Mouse (Mus musculus): ENCODE results near the gene Bcl2l11. TPM values are rescaled to one million over a fixed set of nuclear protein-coding genes. Genes with fewer than 3 reads are reported as not detected.

Bcl2l11 gene
- polyA plus RNA-seq, 1 experiment from 2014 or later: 20.4 TPM

DNA sequence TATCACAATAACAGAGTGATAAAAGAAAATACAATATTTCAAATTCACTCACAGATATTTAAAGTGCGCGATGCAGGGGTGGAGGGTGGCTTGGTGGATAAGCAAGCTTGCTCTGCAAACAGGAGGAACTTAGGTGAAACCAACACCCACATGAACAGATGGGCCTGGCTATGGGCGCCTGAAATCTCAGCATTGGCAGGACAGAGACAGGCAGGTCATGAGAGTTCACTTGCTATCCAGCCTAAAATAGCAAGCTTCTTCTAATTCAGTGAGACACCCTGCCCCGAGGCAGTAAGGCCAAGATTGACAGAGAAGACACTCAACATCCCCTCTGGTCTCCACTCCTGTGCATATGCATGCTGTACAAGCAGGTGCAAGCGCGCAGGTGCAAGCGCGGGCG is 23.8 kb upstream of the Bcl2l11 start:
- Histone ChIP-seq H3K27me3 (ENCODE audit: control insufficient read depth, insufficient read depth, low read length) (no peaks in the 10 kb centered on the region; the same call in 1 of the 2 replicates), H3K4me1 (ENCODE audit: control insufficient read depth, insufficient read depth, low read length) (peaks cover 16% of the 10 kb centered on the region), H3K9ac (ENCODE audit: low read length) (no peak overlapping the region), H3K9me3 (replicated peaks; ENCODE audit: control insufficient read depth, low read length) (no peaks in the 10 kb centered on the region), H3K4me3 (ENCODE audit: low read length) (no peak overlapping the region), H3K4me2 (ENCODE audit: low read depth, low read length) (no peak overlapping the region), H3K36me3 (ENCODE audit: control insufficient read depth, insufficient read depth) (no peaks in the 10 kb centered on the region), H3K27ac (ENCODE audit: low read length) (no peak overlapping the region)
- no peak for ATAC-seq (replicated peaks; ENCODE audit: extremely low read depth, insufficient read depth, low FRiP score)
- WGBS: 84% methylated on average over 9 of the region's 9 CpGs

GRCm38 (mm10) chr2:128104815-128105214 is 21.0 kb upstream of the Bcl2l11 start:
- peaks cover 16% of the 10 kb centered on the region for H3K4me1 ChIP-seq (ENCODE audit: control insufficient read depth, insufficient read depth, low read length)
- no peak overlapping the region for H3K27ac ChIP-seq (ENCODE audit: low read length)
- no peak overlapping the region for H3K9ac ChIP-seq (ENCODE audit: low read length)
- no peaks in the 10 kb centered on the region; the same call in 1 of the 2 replicates for H3K27me3 ChIP-seq (ENCODE audit: control insufficient read depth, insufficient read depth, low read length)
- ATAC-seq (replicated peaks; ENCODE audit: extremely low read depth, insufficient read depth, low FRiP score): peak; percentile 67
- WGBS: 27% methylated on average over 5 of the region's 5 CpGs
- no peak overlapping the region for H3K4me3 ChIP-seq (ENCODE audit: low read length)
- no peak overlapping the region for H3K4me2 ChIP-seq (ENCODE audit: low read depth, low read length)
- H3K36me3 ChIP-seq (ENCODE audit: control insufficient read depth, insufficient read depth): no peaks in the 10 kb centered on the region
- no peaks in the 10 kb centered on the region for H3K9me3 ChIP-seq (replicated peaks; ENCODE audit: control insufficient read depth, low read length)

DNA sequence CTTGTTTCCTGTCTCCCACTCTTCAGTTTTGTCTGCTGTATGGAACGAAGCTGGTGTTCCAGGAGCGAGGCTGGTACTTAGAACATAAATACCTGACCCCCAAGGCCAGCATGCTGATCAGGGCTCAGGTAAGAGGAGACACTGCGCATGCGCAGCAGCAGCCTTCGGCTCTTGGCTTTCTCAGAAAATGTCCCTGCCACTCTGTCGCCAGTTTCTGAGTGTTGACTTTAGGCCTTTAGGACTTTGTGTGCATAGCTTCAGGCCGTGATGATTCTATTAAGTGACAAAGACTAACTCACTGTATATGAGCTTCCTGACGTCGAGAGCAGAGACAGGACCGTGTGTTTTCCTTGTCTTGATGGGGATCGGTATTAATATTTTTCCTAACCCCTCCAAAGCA is 20.2 kb upstream of the Bcl2l11 start:
- Histone ChIP-seq H3K9me3 (replicated peaks; ENCODE audit: control insufficient read depth, low read length) (no peaks in the 10 kb centered on the region), H3K9ac (ENCODE audit: low read length) (no peak overlapping the region), H3K4me3 (ENCODE audit: low read length) (no peak overlapping the region), H3K4me1 (ENCODE audit: control insufficient read depth, insufficient read depth, low read length) (peaks cover 16% of the 10 kb centered on the region), H3K27me3 (ENCODE audit: control insufficient read depth, insufficient read depth, low read length) (no peaks in the 10 kb centered on the region; the same call in 1 of the 2 replicates), H3K4me2 (ENCODE audit: low read depth, low read length) (no peak overlapping the region), H3K36me3 (ENCODE audit: control insufficient read depth, insufficient read depth) (no peaks in the 10 kb centered on the region), H3K27ac (ENCODE audit: low read length) (no peak overlapping the region)
- no peak for ATAC-seq (replicated peaks; ENCODE audit: extremely low read depth, insufficient read depth, low FRiP score)
- WGBS: 72% methylated on average over 11 of the region's 11 CpGs

GRCm38 (mm10) chr2:128111537-128111936 is 14.3 kb upstream of the Bcl2l11 start:
- 73% methylated on average over 9 of the region's 9 CpGs for WGBS
- H3K9ac ChIP-seq (ENCODE audit: low read length): no peak overlapping the region
- H3K27ac ChIP-seq (ENCODE audit: low read length): no peak overlapping the region
- no peak overlapping the region for H3K4me2 ChIP-seq (ENCODE audit: low read depth, low read length)
- no peaks in the 10 kb centered on the region for H3K27me3 ChIP-seq (ENCODE audit: control insufficient read depth, insufficient read depth, low read length)
- H3K36me3 ChIP-seq (ENCODE audit: control insufficient read depth, insufficient read depth): no peaks in the 10 kb centered on the region
- H3K4me1 ChIP-seq (ENCODE audit: control insufficient read depth, insufficient read depth, low read length): no peaks in the 10 kb centered on the region
- no peak for ATAC-seq (replicated peaks; ENCODE audit: extremely low read depth, insufficient read depth, low FRiP score)
- H3K9me3 ChIP-seq (replicated peaks; ENCODE audit: control insufficient read depth, low read length): no peaks in the 10 kb centered on the region
- no peak overlapping the region for H3K4me3 ChIP-seq (ENCODE audit: low read length)

DNA sequence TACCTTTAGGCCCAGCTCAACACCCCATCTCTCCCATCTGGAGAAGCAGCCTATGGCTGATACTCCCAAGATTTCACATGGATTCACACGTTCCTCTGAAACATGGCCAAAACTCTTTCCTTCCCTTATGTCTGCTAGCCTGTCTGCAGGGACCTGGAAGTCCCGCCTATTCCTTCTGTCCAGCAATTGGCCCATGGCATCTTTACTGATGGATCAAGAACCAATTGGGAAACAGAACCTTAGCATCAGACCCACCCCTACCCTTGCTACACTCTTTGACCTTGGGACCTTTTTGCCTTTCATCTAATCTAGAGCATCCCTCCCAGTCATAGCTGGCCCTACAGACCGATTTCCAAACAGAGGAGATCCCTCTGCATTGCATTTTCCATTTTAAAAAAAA is 11.2 kb upstream of the Bcl2l11 start:
- H3K9me3 ChIP-seq (replicated peaks; ENCODE audit: control insufficient read depth, low read length): no peaks in the 10 kb centered on the region
- no peaks in the 10 kb centered on the region for H3K4me1 ChIP-seq (ENCODE audit: control insufficient read depth, insufficient read depth, low read length)
- no peak overlapping the region for H3K4me3 ChIP-seq (ENCODE audit: low read length)
- no peak for ATAC-seq (replicated peaks; ENCODE audit: extremely low read depth, insufficient read depth, low FRiP score)
- no peaks in the 10 kb centered on the region for H3K27me3 ChIP-seq (ENCODE audit: control insufficient read depth, insufficient read depth, low read length)
- H3K27ac ChIP-seq (ENCODE audit: low read length): no peak overlapping the region
- no peak overlapping the region for H3K4me2 ChIP-seq (ENCODE audit: low read depth, low read length)
- no peaks in the 10 kb centered on the region for H3K36me3 ChIP-seq (ENCODE audit: control insufficient read depth, insufficient read depth)
- 76% methylated on average over 3 of the region's 3 CpGs for WGBS
- no peak overlapping the region for H3K9ac ChIP-seq (ENCODE audit: low read length)

DNA sequence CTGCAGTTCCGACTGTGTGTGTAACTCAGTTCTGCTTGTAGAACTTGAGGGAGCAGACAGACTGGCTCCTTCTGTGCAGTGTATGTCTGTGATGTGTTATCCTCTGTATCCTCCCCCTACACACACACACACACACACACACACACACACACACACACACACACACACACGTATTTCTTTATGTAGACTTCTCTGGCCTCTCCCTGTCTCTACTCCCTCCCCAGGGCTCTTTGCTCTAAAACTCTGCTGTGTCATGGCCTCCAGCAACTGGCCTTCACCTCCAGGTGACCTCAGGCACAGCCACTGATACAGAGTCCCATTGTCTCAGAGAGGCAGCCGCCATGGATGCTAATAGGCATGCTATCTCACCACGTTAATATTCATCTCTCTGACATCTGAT is 10.3 kb upstream of the Bcl2l11 start:
- Histone ChIP-seq H3K4me2 (ENCODE audit: low read depth, low read length) (no peak overlapping the region), H3K36me3 (ENCODE audit: control insufficient read depth, insufficient read depth) (no peaks in the 10 kb centered on the region), H3K27me3 (ENCODE audit: control insufficient read depth, insufficient read depth, low read length) (no peaks in the 10 kb centered on the region), H3K4me1 (ENCODE audit: control insufficient read depth, insufficient read depth, low read length) (no peaks in the 10 kb centered on the region), H3K4me3 (ENCODE audit: low read length) (no peak overlapping the region), H3K9me3 (replicated peaks; ENCODE audit: control insufficient read depth, low read length) (no peaks in the 10 kb centered on the region), H3K9ac (ENCODE audit: low read length) (no peak overlapping the region), H3K27ac (ENCODE audit: low read length) (no peak overlapping the region)
- WGBS: 42% methylated on average over 4 of the region's 4 CpGs
- ATAC-seq (replicated peaks; ENCODE audit: extremely low read depth, insufficient read depth, low FRiP score): no peak

DNA sequence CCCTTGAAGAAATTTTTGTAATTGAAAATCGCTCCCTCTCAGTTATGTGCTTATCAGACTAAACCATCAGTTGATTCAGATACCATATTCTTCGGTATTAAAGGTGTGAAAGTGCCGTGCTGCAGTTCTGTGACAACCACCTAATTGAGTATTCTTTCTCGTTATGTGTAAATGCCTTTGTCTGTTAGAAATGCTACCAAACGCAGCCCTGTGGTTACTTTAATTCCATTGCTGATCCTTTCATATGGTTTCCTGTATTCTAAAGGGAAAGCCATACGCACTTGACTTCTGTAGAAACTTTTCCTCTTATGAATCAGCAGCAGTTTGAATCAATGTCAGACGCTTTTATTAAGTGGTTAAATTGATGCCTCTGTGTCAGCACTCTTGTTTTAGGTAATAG is 8.2 kb upstream of the Bcl2l11 start:
- Histone ChIP-seq H3K9ac (ENCODE audit: low read length) (no peak overlapping the region), H3K4me1 (ENCODE audit: control insufficient read depth, insufficient read depth, low read length) (peaks cover under 1% of the 10 kb centered on the region; the same call in 1 of the 2 replicates), H3K36me3 (ENCODE audit: control insufficient read depth, insufficient read depth) (no peaks in the 10 kb centered on the region), H3K4me2 (ENCODE audit: low read depth, low read length) (no peak overlapping the region), H3K27me3 (ENCODE audit: control insufficient read depth, insufficient read depth, low read length) (no peaks in the 10 kb centered on the region), H3K4me3 (ENCODE audit: low read length) (no peak overlapping the region), H3K9me3 (replicated peaks; ENCODE audit: control insufficient read depth, low read length) (no peaks in the 10 kb centered on the region), H3K27ac (ENCODE audit: low read length) (no peak overlapping the region)
- WGBS: 79% methylated on average over 7 of the region's 7 CpGs
- no peak for ATAC-seq (replicated peaks; ENCODE audit: extremely low read depth, insufficient read depth, low FRiP score)

- 89% methylated on average over 9 of the region's 9 CpGs for WGBS
- peaks cover 14% of the 10 kb centered on the region for H3K4me1 ChIP-seq (ENCODE audit: control insufficient read depth, insufficient read depth, low read length)
- H3K9ac ChIP-seq (ENCODE audit: low read length): no peak overlapping the region
- no peak for ATAC-seq (replicated peaks; ENCODE audit: extremely low read depth, insufficient read depth, low FRiP score)
- H3K9me3 ChIP-seq (replicated peaks; ENCODE audit: control insufficient read depth, low read length): no peaks in the 10 kb centered on the region
- H3K27me3 ChIP-seq (ENCODE audit: control insufficient read depth, insufficient read depth, low read length): peaks cover 3% of the 10 kb centered on the region; the same call in 1 of the 2 replicates
- H3K27ac ChIP-seq (ENCODE audit: low read length): no peak overlapping the region
- H3K4me2 ChIP-seq (ENCODE audit: low read depth, low read length): no peak overlapping the region
- no peaks in the 10 kb centered on the region for H3K36me3 ChIP-seq (ENCODE audit: control insufficient read depth, insufficient read depth)
- H3K4me3 ChIP-seq (ENCODE audit: low read length): no peak overlapping the region
Measured at GRCm38 (mm10) chr2:128118971-128119370, 6.9 kb upstream of the Bcl2l11 start.

GRCm38 (mm10) chr2:128122491-128122890 is 3.3 kb upstream of the Bcl2l11 start:
- WGBS: under 1% methylated on average over 9 of the region's 9 CpGs
- ATAC-seq (replicated peaks; ENCODE audit: extremely low read depth, insufficient read depth, low FRiP score): no peak
- H3K36me3 ChIP-seq (ENCODE audit: control insufficient read depth, insufficient read depth): no peaks in the 10 kb centered on the region
- H3K4me1 ChIP-seq (ENCODE audit: control insufficient read depth, insufficient read depth, low read length): peaks cover 26% of the 10 kb centered on the region
- no peaks in the 10 kb centered on the region for H3K9me3 ChIP-seq (replicated peaks; ENCODE audit: control insufficient read depth, low read length)
- H3K27me3 ChIP-seq (ENCODE audit: control insufficient read depth, insufficient read depth, low read length): peaks cover 3% of the 10 kb centered on the region; the same call in 1 of the 2 replicates
- peak overlapping the region; percentile 85 for H3K4me3 ChIP-seq (ENCODE audit: low read length)
- peak overlapping the region; percentile 57 for H3K9ac ChIP-seq (ENCODE audit: low read length)
- H3K27ac ChIP-seq (ENCODE audit: low read length): no peak overlapping the region
- H3K4me2 ChIP-seq (ENCODE audit: low read depth, low read length): peak overlapping the region; percentile 94

All from heart, embryonic 16.5 days (tissue).